Mouse (Mus musculus) thymus, postnatal 14 days (tissue): Measurements from ENCODE around the gene Cyp1b1.
A peak's percentile ranks its signal among the peaks of the same experiment; 100 is the strongest.

ENCODE experiments used
- DNase-seq: peaks from one replicate; pipeline ENCODE4 v3.0.0; 2021

Cyp1b1 gene

GRCm38 (mm10) chr17:79714931-79715637, at the start of gene Cyp1b1:
Cyp1b1 (minus strand) TSS chr17:79715061.
- DNase-seq: peak; percentile 12

DNA sequence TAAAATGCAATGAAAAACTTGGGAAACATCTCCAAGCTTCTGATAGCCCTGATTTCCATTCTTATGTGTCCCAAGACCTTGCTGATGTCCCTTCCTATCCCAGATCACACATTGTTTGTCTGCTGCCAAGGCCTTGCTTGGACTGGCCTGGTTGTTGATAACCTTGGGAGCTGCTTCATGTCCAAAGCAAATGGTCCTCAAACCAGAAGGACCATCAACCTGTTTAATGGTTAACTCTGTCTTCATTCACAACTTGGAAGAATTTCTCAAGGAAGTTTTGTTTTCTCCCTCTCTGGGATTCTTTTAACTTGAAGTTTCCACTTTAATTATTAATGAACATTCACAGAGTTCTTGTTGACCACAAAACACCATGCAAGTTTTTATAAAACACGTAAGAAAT, 47.0 kb upstream of the Cyp1b1 start:
- DNase-seq: no peak

GRCm38 (mm10) chr17:79753831-79754230, 39.0 kb upstream of the Cyp1b1 start:
- no peak for DNase-seq

DNA sequence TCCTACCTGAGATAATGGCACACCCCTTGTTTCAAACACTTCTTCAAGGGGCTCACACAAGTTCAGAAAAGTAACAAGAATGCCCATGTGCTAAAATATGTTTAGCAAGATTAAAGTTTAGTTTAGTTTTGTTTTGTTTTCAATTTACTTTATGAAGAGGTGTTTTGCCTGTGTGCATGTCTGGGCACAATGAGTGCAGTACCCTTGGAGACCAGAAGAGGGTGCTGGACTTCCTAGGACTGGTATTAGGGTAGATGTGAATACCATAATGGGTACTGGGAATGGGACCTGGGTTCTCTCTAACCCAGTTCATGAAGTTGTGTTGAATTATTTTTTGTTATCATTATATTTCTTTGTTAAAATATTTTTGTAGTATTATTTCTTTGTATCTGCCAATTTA, 38.0 kb upstream of the Cyp1b1 start:
- peak; percentile 26 for DNase-seq

GRCm38 (mm10) chr17:79751661-79752191, 36.9 kb upstream of the Cyp1b1 start:
- no peak for DNase-seq

- DNase-seq: no peak
Observed at GRCm38 (mm10) chr17:79749647-79750046, 34.8 kb upstream of the Cyp1b1 start.

- DNase-seq: no peak
Observed at GRCm38 (mm10) chr17:79746954-79747353, 32.1 kb upstream of the Cyp1b1 start.

DNA sequence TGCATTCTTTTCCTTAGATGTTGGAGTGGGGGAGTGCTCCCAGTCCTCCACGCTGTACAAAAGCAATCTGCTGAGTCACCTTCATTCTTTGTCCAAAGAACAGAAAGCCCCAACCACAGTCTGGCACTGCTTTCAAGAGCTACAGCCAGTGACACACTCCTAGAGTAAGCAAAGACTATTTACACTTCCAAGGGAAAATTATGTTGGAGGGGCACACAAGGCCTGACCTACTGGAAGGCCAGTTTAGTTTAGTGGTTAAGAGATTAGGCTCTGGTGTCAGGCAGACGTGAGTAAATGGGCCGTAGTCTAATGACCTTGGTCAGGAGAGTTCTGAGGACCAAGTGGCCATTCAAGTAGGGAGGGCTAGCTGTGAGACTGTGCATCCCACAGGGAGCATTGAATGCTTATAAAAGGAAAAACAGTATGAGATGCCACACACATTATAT, 31.3 kb upstream of the Cyp1b1 start:
- no peak for DNase-seq

DNA sequence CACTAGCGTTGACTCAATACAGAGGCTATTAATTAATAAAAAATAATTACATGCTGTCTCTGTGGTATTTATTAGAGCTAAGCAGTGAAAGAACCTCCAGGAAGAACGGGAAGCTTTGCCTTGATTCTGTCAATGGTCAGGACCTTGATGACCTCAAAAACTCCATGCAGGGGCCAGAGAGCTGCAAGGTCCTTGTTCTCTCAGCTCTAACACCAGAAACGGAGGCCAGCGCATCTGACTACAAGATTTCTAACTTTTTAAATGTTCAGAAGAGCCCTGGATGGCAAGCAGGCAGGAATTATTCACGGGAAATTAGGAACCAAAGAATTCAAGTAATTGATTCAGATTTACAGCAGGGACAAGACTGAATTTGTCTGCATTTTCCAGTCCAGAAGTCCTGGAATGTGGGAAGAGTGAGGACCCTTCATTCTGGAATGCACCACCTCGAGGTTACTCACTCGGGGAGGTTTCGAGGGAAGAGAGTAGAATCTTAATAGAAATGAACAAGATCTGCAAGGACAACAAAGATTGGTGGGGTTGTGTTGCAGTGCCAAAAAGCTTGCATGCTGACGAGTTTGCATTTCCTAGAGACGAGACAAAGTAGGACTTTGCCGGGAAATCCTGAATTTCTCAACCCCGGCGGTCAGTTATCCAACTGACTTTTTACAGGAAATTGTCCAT, 30.3 kb upstream of the Cyp1b1 start:
- DNase-seq: no peak

DNA sequence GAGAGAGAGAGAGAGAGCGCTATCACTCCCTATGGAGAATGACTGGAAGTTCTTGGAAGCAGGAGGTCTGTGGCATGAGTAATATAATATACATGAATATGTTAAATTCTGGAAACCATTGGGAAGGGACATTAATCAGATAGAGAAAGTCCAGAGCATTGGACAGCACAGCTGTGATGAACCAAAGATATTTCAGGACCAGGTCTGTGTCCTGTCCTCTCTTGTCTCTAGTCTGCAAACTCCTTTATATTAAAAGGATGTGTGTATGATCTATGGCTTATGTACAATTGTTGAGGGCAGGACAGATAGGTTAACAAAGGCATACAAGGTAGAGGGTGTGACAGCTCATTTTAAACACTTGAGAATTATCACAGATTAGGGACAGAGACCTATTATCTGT, 28.6 kb upstream of the Cyp1b1 start:
- no peak for DNase-seq

- DNase-seq: no peak
Observed at GRCm38 (mm10) chr17:79742635-79743034, 27.8 kb upstream of the Cyp1b1 start.

- DNase-seq: no peak
Observed at GRCm38 (mm10) chr17:79738847-79739498, 24.1 kb upstream of the Cyp1b1 start.

- DNase-seq: no peak
Observed at GRCm38 (mm10) chr17:79737598-79737997, 22.7 kb upstream of the Cyp1b1 start.

GRCm38 (mm10) chr17:79733039-79733438, 18.2 kb upstream of the Cyp1b1 start:
- no peak for DNase-seq

DNA sequence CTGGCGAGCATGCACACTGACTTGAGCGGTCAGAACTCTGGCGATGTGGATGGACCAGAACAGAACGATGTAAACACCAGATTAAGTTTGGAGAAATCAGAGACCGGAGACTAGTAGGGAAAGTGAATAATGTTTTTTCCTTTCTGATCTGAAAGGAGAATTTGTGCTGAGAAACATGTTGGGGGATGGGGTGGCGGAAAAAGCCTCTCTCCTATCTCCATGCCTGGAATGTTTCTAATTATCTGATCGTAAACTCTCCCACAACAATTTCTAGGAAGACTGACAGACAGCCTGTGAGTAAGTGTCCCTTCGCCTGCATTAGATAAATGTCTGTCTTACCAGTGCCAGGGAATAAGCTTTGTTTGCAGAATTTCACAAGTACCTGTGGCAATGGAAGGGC, 16.1 kb upstream of the Cyp1b1 start:
- DNase-seq: no peak

DNA sequence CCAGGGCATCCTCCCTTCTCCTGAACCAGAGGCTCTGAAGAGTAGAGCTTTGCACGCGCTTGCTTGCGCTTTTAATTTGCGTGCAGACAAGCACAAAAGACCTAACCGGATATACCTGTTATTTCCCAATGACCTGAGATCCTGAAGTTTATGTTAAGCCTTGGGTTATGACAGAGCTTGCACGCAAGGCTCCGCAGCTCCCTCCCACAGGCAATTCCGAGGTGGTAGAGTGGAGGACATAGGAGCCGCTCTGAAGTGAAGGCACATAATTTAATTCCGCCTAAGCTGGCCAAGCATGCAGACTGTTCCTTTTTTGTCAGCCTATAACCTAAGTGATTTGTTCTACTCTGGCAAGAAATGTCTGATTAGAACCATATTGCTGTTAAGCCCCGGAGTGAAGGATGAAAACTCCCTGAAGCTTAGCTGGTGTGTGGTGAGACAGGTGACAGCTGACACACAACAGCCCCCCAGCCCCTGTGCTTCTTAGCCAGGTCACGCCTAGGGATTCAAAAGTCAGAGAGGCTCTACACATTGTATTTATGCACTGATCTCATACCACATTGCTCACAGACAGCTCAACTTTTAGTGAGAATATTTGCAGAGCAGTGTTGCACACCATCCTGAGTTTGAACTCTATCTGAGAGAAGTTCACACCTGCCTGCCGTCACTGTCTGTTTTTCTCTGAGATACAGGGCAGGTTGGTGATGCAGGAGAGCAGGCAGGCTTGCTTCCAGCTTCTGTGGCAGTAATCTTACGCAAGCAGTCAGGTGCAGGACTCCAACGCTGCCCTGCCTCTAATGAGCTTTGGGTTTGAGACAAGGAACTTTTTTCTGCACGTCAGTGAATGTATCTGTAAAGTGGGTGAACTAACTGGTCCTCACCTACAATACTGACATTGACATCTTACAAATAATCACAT, 14.0 kb upstream of the Cyp1b1 start:
- no peak for DNase-seq

GRCm38 (mm10) chr17:79728053-79728584, 13.3 kb upstream of the Cyp1b1 start:
- DNase-seq: no peak

- DNase-seq: no peak
Observed at GRCm38 (mm10) chr17:79726613-79727012, 11.8 kb upstream of the Cyp1b1 start.

DNA sequence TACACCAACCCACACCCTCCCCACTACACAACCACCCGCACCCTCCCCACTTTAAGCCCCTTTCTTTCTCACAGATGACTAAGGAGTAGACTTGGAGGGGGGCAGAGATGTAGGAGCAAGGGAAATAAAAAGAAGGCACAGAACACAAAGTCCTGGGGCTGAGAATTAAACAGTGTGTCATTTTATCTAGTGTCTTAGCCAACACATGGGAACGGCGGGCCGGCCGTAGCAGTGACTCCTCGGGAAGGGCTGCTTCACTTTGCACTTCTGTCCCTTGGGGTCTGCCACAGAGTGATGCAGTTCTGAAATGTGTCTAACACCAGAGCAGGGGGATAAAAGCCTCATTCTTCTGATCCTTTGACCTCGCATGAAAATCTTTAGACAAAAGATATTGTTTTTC, 5.8 kb upstream of the Cyp1b1 start:
- DNase-seq: no peak

- DNase-seq: peak; percentile 92
Observed at GRCm38 (mm10) chr17:79715649-79716143, 835 bp upstream of the Cyp1b1 start.

GRCm38 (mm10) chr17:79714368-79714895, 429 bp downstream of the Cyp1b1 start:
- no peak for DNase-seq
